1 mouse cellular context compared by ENCODE assay signal in the genomic region with DNA sequence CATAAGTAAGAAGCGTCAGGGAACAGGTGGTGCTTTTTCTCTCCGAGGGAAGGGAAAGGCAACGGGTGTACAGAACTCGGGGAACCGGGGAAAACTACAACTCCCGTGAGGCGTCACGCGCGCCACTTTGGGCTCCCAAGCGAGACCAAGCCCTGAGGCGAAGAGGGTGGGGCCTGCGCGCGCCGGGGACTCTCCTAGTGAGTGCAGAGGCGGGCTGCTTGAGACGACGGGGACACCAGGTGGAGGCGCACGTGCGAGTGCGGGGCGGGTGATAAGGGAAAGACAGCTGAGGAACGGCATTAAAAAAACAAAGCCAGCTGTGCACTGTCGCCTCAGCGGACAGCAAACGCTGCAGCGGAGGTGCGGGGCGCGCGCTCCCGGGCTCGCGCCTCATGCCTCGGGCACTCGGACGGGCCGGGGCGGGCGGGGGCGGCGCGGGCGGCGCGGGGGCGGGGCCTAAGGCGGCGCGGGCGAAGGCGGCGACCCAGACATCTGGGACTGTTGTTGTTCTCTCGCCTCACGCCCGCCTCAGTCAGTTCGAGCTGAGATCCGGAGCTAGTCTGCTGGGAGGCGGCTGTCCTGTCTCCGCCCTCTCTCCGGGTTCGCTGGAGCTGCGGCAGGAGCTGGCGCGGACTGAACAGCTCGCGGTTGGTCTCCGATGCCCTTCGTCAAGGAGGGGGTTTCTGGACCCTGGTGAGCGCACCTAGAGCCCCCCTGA.
TF ChIP-seq lines count a peak whose summit lies in the region.

Gene Pgm2l1, plus strand, starts transcription at position 237 of the 718 bp plus-strand sequence.

TF ChIP-seq in CH12.LX, 34 proteins besides CTCF, POLR2A, EP300 and RAD21 (continued from another document):
- TF ChIP-seq JUN (IDR thresholded peaks at IDR 0.05; ENCODE audit: insufficient read depth, low read depth, low read length) (no peak), MYC (IDR thresholded peaks at IDR 0.05; ENCODE audit: low read depth, low read length) (no peak), HCFC1 (IDR thresholded peaks at IDR 0.05; ENCODE audit: low read depth, low read length) (peak; percentile 96), NELFE (IDR thresholded peaks at IDR 0.05; ENCODE audit: low read depth, low read length) (no peak), NRF1 (IDR thresholded peaks at IDR 0.05; ENCODE audit: low read depth, low read length) (peak; percentile 73), MXI1 (IDR thresholded peaks at IDR 0.05; ENCODE audit: low read depth, low read length) (peak; percentile 92), BHLHE40 (IDR thresholded peaks at IDR 0.05; ENCODE audit: low read depth, low read length) (peak; percentile 97), ZNF384 (IDR thresholded peaks at IDR 0.05; ENCODE audit: low read depth, low read length) (no peak), ETS1 (conservative IDR thresholded peaks at IDR 0.05; ENCODE audit: low read depth, low read length) (peak; percentile 74), RCOR1 (conservative IDR thresholded peaks at IDR 0.05; ENCODE audit: low read depth, low read length) (no peak), USF2 (conservative IDR thresholded peaks at IDR 0.05; ENCODE audit: low read depth, low read length) (no peak), ZMIZ1 (IDR thresholded peaks at IDR 0.05; ENCODE audit: low read depth, low read length) (peak; percentile 40; the same call in 1 of the 2 replicates), JUND (conservative IDR thresholded peaks at IDR 0.05; ENCODE audit: low read depth, low read length) (no peak), TCF12 (IDR thresholded peaks at IDR 0.05; ENCODE audit: low read depth, low read length) (peak; percentile 50), MEF2A (IDR thresholded peaks at IDR 0.05; ENCODE audit: borderline replicate concordance, low read depth, low read length) (peak; percentile 48), KAT2A (IDR thresholded peaks at IDR 0.05; ENCODE audit: insufficient replicate concordance, low read length) (peak; percentile 83; the same call in 1 of the 2 replicates), GABPA (IDR thresholded peaks at IDR 0.05; ENCODE audit: insufficient replicate concordance, low read depth, low read length) (peak; percentile 33; the same call in 1 of the 2 replicates), SMC3 (IDR thresholded peaks at IDR 0.05; ENCODE audit: low read depth, low read length) (no peak), POLR2AphosphoS2 (IDR thresholded peaks at IDR 0.05; ENCODE audit: low read depth, low read length) (no peak)
